Mouse (Mus musculus) forebrain, embryonic 16.5 days (tissue): ENCODE results near the gene Cd247. TPM values are rescaled to one million over a fixed set of nuclear protein-coding genes. Genes with fewer than 3 reads are reported as not detected.

ENCODE experiments used
- ATAC-seq: fragments of 200-750 bp; cut with Nextera tagmentation; 2 replicates; pipeline ENCODE4 v1.8.0; 2017; ENCODE audit warnings: mild to moderate bottlenecking, moderate library complexity
- H3K27ac ChIP-seq: fragments of 300-500 bp; sonication (generic); 2 replicates; pipeline ENCODE4 v1.5.1; 2014; ENCODE audit warnings: low read length, control low read depth
- H3K27me3 ChIP-seq: fragments of 300-500 bp; sonication (generic); replicated peaks from 2 replicates; pipeline ENCODE4 v1.6.1; 2014; ENCODE audit warnings: low read length; ENCODE audit not compliant: control insufficient read depth, insufficient read depth
- H3K36me3 ChIP-seq: fragments of 300-500 bp; sonication (generic); 2 replicates; pipeline ENCODE4 v1.6.1; 2014; ENCODE audit not compliant: control insufficient read depth, insufficient read depth
- H3K4me1 ChIP-seq: fragments of 300-500 bp; sonication (generic); replicated peaks from 2 replicates; pipeline ENCODE4 v1.6.1; 2014; ENCODE audit warnings: low read length; ENCODE audit not compliant: control insufficient read depth, insufficient read depth
- H3K4me2 ChIP-seq: fragments of 300-500 bp; sonication (generic); 2 replicates; pipeline ENCODE4 v1.6.1; 2014; ENCODE audit warnings: mild to moderate bottlenecking, low read length, control low read depth
- H3K4me3 ChIP-seq: fragments of 300-500 bp; sonication (generic); replicated peaks from 2 replicates; pipeline ENCODE4 v1.5.1; 2014; ENCODE audit warnings: mild to moderate bottlenecking, low read length, control low read depth
- H3K9ac ChIP-seq: fragments of 300-500 bp; sonication (generic); replicated peaks from 2 replicates; pipeline ENCODE4 v1.6.1; 2014; ENCODE audit warnings: low read depth, low read length, control low read depth
- H3K9me3 ChIP-seq: fragments of 300-500 bp; sonication (generic); 2 replicates; pipeline ENCODE4 v1.6.1; 2016; ENCODE audit warnings: low read length; ENCODE audit not compliant: control insufficient read depth
- WGBS: fragments of 180-500 bp; shearing (Covaris S2); extraction: QIAGEN DNeasy Blood & Tissue Kit; methylation state at CpG from one replicate; pipeline ENCODE4 v1.1.7; 2014; 5-methylcytosine and 5-hydroxymethylcytosine counted together
- polyA plus RNA-seq: library from polyadenylated mRNA; unstranded; fragments of >200 nt; fragmentation: Nextera tagmentation; extraction: Ambion mirVana; gene quantifications from 2 replicates; pipeline ENCODE4 v1.2.1, GENCODE M21; 2015

The Cd247 gene
- polyA plus RNA-seq, 1 experiment from 2014 or later = 2.1 TPM

- no peaks in the 10 kb centered on the region for H3K27me3 ChIP-seq
- WGBS = 73% methylated on average over 3 of the region's 3 CpGs
- peaks cover 13% of the 10 kb centered on the region for H3K36me3 ChIP-seq
- ATAC-seq = no peak
- H3K9me3 ChIP-seq = no peaks in the 10 kb centered on the region
- H3K4me3 ChIP-seq = no peak overlapping the region
- no peak overlapping the region for H3K27ac ChIP-seq
- H3K4me1 ChIP-seq = peaks cover 5% of the 10 kb centered on the region; the same call in 1 of the 2 replicates
- no peak overlapping the region for H3K4me2 ChIP-seq
- H3K9ac ChIP-seq = no peak overlapping the region
Observed at GRCm38 (mm10) chr1:165908806-165909205, 120.3 kb downstream of the Cd247 start.

GRCm38 (mm10) chr1:165909471-165909870, 121.0 kb downstream of the Cd247 start:
- Histone ChIP-seq H3K27me3 (no peaks in the 10 kb centered on the region), H3K36me3 (peaks cover 13% of the 10 kb centered on the region), H3K9ac (no peak overlapping the region), H3K4me3 (no peak overlapping the region), H3K4me2 (no peak overlapping the region), H3K27ac (no peak overlapping the region), H3K9me3 (no peaks in the 10 kb centered on the region), H3K4me1 (peaks cover 9% of the 10 kb centered on the region)
- WGBS = 80% methylated on average over 3 of the region's 3 CpGs
- ATAC-seq = no peak

DNA sequence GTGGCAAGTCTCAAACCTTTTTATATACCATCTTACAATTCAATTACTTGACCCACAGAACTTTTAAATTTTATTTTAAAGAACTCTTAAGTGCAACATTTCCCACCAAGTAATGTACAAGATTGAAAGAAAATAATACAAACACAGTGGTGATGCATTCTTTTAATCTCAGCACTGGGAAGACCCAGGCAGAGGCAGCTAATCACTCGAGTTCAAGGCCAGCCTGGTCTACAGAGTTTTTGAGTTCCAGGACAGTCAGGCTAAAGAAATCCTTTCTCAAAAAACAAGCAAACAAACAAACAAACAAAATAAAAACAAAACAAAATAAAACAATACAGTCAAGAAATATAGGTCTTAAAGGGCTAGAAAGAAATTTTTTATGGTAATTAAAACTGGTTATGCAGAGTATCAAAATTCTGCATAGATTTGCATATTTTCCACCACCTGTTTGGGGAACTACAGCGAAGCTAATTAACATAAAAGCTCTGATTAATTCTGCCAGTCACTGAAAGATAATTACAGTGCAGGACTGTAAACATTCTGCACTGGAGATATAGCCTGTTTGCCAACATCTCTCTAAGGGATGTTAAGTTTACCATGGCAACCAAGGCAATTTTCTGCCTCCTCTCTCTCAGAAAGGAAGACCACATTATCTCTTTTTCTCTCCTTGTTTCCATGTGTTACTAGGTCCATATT, 125.4 kb downstream of the Cd247 start:
- ATAC-seq = peak; percentile 95
- H3K4me2 ChIP-seq = no peak overlapping the region; the same call in 1 of the 2 replicates
- no peak overlapping the region for H3K4me3 ChIP-seq
- H3K4me1 ChIP-seq = peaks cover 12% of the 10 kb centered on the region
- no peak overlapping the region for H3K9ac ChIP-seq
- 15% methylated on average over 2 of the region's 2 CpGs for WGBS
- peaks cover 11% of the 10 kb centered on the region for H3K36me3 ChIP-seq
- H3K27ac ChIP-seq = peak overlapping the region; percentile 16; the same call in 1 of the 2 replicates
- no peaks in the 10 kb centered on the region for H3K27me3 ChIP-seq
- H3K9me3 ChIP-seq = no peaks in the 10 kb centered on the region

GRCm38 (mm10) chr1:165914416-165914801, 125.9 kb downstream of the Cd247 start:
- peaks cover 11% of the 10 kb centered on the region for H3K36me3 ChIP-seq
- H3K9ac ChIP-seq = no peak overlapping the region
- ATAC-seq = peak; percentile 44
- no peaks in the 10 kb centered on the region for H3K9me3 ChIP-seq
- H3K27me3 ChIP-seq = no peaks in the 10 kb centered on the region
- WGBS = 17% methylated on average over 2 of the region's 2 CpGs
- peaks cover 13% of the 10 kb centered on the region for H3K4me1 ChIP-seq
- H3K27ac ChIP-seq = peak overlapping the region; percentile 16; the same call in 1 of the 2 replicates
- H3K4me3 ChIP-seq = no peak overlapping the region
- no peak overlapping the region; the same call in 1 of the 2 replicates for H3K4me2 ChIP-seq

DNA sequence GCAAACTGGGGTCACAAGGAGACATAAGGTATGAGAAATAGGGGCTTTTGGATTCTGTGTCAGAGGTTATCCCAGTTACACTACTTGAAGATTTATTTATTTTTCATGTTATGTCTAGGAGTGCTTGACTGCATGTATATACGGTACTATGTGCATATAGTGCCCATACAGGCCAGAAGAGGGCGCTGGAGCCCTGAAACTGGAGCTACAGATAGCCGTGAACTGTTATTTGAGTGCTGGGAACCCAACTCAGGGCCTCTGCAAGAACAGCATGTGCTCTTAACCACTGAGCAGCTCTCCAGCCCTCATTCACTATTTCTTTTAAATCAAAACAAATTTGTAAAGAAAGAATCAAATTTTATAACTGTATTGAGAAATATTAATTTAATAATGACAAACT, 132.5 kb downstream of the Cd247 start:
- Histone ChIP-seq H3K9ac (no peak overlapping the region), H3K4me2 (no peak overlapping the region), H3K9me3 (no peaks in the 10 kb centered on the region), H3K27ac (no peak overlapping the region), H3K4me3 (no peak overlapping the region), H3K36me3 (peaks cover 8% of the 10 kb centered on the region), H3K27me3 (no peaks in the 10 kb centered on the region), H3K4me1 (peaks cover 4% of the 10 kb centered on the region; the same call in 1 of the 2 replicates)
- no peak for ATAC-seq
- 80% methylated on average over 3 of the region's 3 CpGs for WGBS

DNA sequence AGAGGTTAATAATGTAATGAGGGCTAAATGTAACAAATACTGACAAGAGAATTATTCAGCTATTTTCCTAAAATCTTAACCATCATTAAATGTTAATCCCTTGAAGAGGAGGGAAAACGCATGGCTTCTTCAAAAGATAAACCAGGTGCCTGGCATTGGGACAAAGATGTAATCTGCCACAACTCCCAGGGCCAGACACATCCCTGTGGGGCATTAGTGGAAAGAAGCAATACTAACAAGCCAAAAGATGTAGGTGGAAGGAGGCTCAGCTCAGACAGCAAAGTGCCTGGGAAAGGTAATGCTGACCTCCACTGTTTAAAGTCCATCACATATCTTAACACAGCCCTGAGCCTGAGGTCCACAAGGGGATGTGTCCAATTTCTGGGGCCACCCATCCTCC, 134.0 kb downstream of the Cd247 start:
- Histone ChIP-seq H3K9ac (no peak overlapping the region), H3K9me3 (no peaks in the 10 kb centered on the region), H3K4me3 (no peak overlapping the region), H3K27ac (no peak overlapping the region), H3K27me3 (no peaks in the 10 kb centered on the region), H3K4me1 (peaks cover 4% of the 10 kb centered on the region), H3K4me2 (no peak overlapping the region), H3K36me3 (no peaks in the 10 kb centered on the region; the same call in 1 of the 2 replicates)
- no peak for ATAC-seq
- 66% methylated on average over 1 of the region's 1 CpGs for WGBS

GRCm38 (mm10) chr1:165925207-165925606, 136.7 kb downstream of the Cd247 start:
- H3K27me3 ChIP-seq = no peaks in the 10 kb centered on the region
- no peak overlapping the region for H3K9ac ChIP-seq
- ATAC-seq = no peak
- H3K4me1 ChIP-seq = no peaks in the 10 kb centered on the region; the same call in 1 of the 2 replicates
- no peaks in the 10 kb centered on the region for H3K9me3 ChIP-seq
- no peak overlapping the region for H3K27ac ChIP-seq
- no peak overlapping the region for H3K4me3 ChIP-seq
- H3K36me3 ChIP-seq = no peaks in the 10 kb centered on the region; the same call in 1 of the 2 replicates
- no peak overlapping the region for H3K4me2 ChIP-seq
- WGBS = 90% methylated on average over 2 of the region's 2 CpGs

Other genes starting within 250 kb of the Cd247 start
- gene Mpzl1, start 154.1 kb upstream of the Cd247 start, polyA plus RNA-seq = 138 and 145 TPM in 2 replicates
- 8.3 and 9.9 TPM in 2 replicates for gene Rcsd1, start 78.9 kb upstream of the Cd247 start, polyA plus RNA-seq
- gene Creg1, start 24.9 kb upstream of the Cd247 start, polyA plus RNA-seq = 16.6 and 22.5 TPM in 2 replicates
- 22.7 and 22.9 TPM in 2 replicates for gene Pou2f1, start 214.0 kb downstream of the Cd247 start, polyA plus RNA-seq